Mouse (Mus musculus) cerebellum, postnatal 36 days (tissue): ENCODE data around the gene Tgfbr1.
"Not testable (repeated sequence)": the region's sequence is repeated elsewhere in the genome, so short reads cannot be mapped to it uniquely, and the experiment has no call there.

Experiments used
- DNase-seq, 2 experiments: peaks; one replicate each; pipeline ENCODE4 v3.0.0; 2021 to 2022; ENCODE audit warnings: mixed read lengths in 2 of 2

The Tgfbr1 gene

GRCm38 (mm10) chr4:47349759-47350158, 3.3 kb upstream of the Tgfbr1 start:
- no peak for DNase-seq

- DNase-seq, result peak; percentile 18 to 28
These were observed 1.5 kb upstream of the Tgfbr1 start for GRCm38 (mm10) chr4:47351386-47352049.

- peak; percentile 18 to 19 for DNase-seq
These were observed 861 bp upstream of the Tgfbr1 start for GRCm38 (mm10) chr4:47352061-47352661.

GRCm38 (mm10) chr4:47353416-47354111, 542 bp downstream of the Tgfbr1 start:
- DNase-seq, result peak; percentile 25 to 46

GRCm38 (mm10) chr4:47354304-47354703, 1.3 kb downstream of the Tgfbr1 start:
- no peak for DNase-seq

- DNase-seq, result no peak
These were observed 9.6 kb downstream of the Tgfbr1 start for GRCm38 (mm10) chr4:47362662-47363061.

- DNase-seq, result no peak
These were observed 10.1 kb downstream of the Tgfbr1 start for GRCm38 (mm10) chr4:47363134-47363533.

- no peak for DNase-seq
These were observed 15.7 kb downstream of the Tgfbr1 start for GRCm38 (mm10) chr4:47368717-47369116.

- no peak for DNase-seq
These were observed 25.7 kb downstream of the Tgfbr1 start for GRCm38 (mm10) chr4:47378716-47379115.

GRCm38 (mm10) chr4:47382426-47382825, 29.4 kb downstream of the Tgfbr1 start:
- no peak for DNase-seq

GRCm38 (mm10) chr4:47391926-47392325, 38.9 kb downstream of the Tgfbr1 start:
- DNase-seq, result not testable (repeated sequence)

- no peak for DNase-seq
These were observed 43.2 kb downstream of the Tgfbr1 start for GRCm38 (mm10) chr4:47396251-47396650.

- no peak for DNase-seq
These were observed 45.1 kb downstream of the Tgfbr1 start for GRCm38 (mm10) chr4:47397951-47398687.

- DNase-seq, result peak in 1 of 2 experiments; percentile 54
These were observed 46.8 kb downstream of the Tgfbr1 start for GRCm38 (mm10) chr4:47399824-47400223.

- DNase-seq, result no peak
These were observed 47.3 kb downstream of the Tgfbr1 start for GRCm38 (mm10) chr4:47400314-47400713.

- no peak for DNase-seq
These were observed 49.2 kb downstream of the Tgfbr1 start for GRCm38 (mm10) chr4:47402200-47402599.

- no peak for DNase-seq
These were observed 51.5 kb downstream of the Tgfbr1 start for GRCm38 (mm10) chr4:47404536-47404935.

GRCm38 (mm10) chr4:47407161-47407560, 54.1 kb downstream of the Tgfbr1 start:
- DNase-seq, result no peak

GRCm38 (mm10) chr4:47417871-47418270, 64.8 kb downstream of the Tgfbr1 start:
- no peak for DNase-seq

GRCm38 (mm10) chr4:47419268-47419973, 66.4 kb downstream of the Tgfbr1 start:
- DNase-seq, result peak in 1 of 2 experiments; percentile 9

- no peak for DNase-seq
These were observed 67.2 kb downstream of the Tgfbr1 start for GRCm38 (mm10) chr4:47420191-47420590.

GRCm38 (mm10) chr4:47422194-47422593, 69.2 kb downstream of the Tgfbr1 start:
- DNase-seq, result no peak

- DNase-seq, result no peak
These were observed 69.9 kb downstream of the Tgfbr1 start for GRCm38 (mm10) chr4:47422946-47423345.
